Mouse (Mus musculus) embryonic fibroblast, embryonic 13.5 days (primary cell): ENCODE measurements at regions not wholly inside any gene's neighbourhood (a gene's known extent, or its start where the extent isn't known, plus 50 kb on each side); places are given as distances from the start of the nearest gene placed in this dataset.

ENCODE experiments used
- CTCF ChIP-seq: IDR thresholded peaks from 2 replicates; pipeline ENCODE4 v1.5.1; 2011; ENCODE audit warnings: mild to moderate bottlenecking, control low read depth, low read length, moderate library complexity, borderline replicate concordance; ENCODE audit not compliant: insufficient read depth
- POLR2A ChIP-seq: IDR thresholded peaks from 2 replicates; pipeline ENCODE4 v1.6.1; 2011; ENCODE audit warnings: low read depth, mild to moderate bottlenecking, control low read depth, low read length, moderate library complexity

GRCm38 (mm10) chr4:142441045-142441444 lies 201.8 kb upstream of the Kazn start:
- TF ChIP-seq CTCF (no peak), POLR2A (no peak)
